Mouse (Mus musculus): ENCODE measurements around the gene Sppl2b.

GRCm38 (mm10) chr10:80856267-80856666 lies 1.2 kb downstream of the Sppl2b start:
- TF ChIP-seq POLR2A (IDR thresholded peaks at IDR 0.05; ENCODE audit: extremely low read depth, insufficient read depth, low read length) (no peak), CTCF (IDR thresholded peaks at IDR 0.05; ENCODE audit: low read depth, low read length) (no peak)
